Mouse (Mus musculus) limb, embryonic 14.5 days (tissue): ENCODE results near the gene Rragd. TPM values are rescaled to one million over a fixed set of nuclear protein-coding genes. Genes with fewer than 3 reads are reported as not detected.
A peak's percentile ranks its signal among the peaks of the same experiment; 100 is the strongest.

Experiments used
- ATAC-seq: fragments of 200-750 bp; cut with Nextera tagmentation; 2 replicates; pipeline ENCODE4 v1.8.0; 2017; ENCODE audit warnings: low read depth, moderate number of reproducible peaks, moderate TSS enrichment; ENCODE audit not compliant: low FRiP score
- DNase-seq: peaks from one replicate; pipeline ENCODE4 v3.0.0-alpha.2; 2015; ENCODE audit warnings: low spot score
- H3K27ac ChIP-seq: fragments of 300-500 bp; sonication (generic); replicated peaks from 2 replicates; pipeline ENCODE4 v1.5.1; 2014; ENCODE audit warnings: low read depth, mild to moderate bottlenecking, low read length, moderate library complexity, mixed read lengths
- H3K27me3 ChIP-seq: fragments of 300-500 bp; sonication (generic); 2 replicates; pipeline ENCODE4 v1.6.1; 2014; ENCODE audit warnings: low read length, mixed read lengths; ENCODE audit not compliant: control insufficient read depth, insufficient read depth
- H3K36me3 ChIP-seq: fragments of 300-500 bp; sonication (generic); 2 replicates; pipeline ENCODE4 v1.6.1; 2014; ENCODE audit warnings: mild to moderate bottlenecking, low read length, moderate library complexity, mixed read lengths; ENCODE audit not compliant: control insufficient read depth, insufficient read depth
- H3K4me1 ChIP-seq: fragments of 300-500 bp; sonication (generic); 2 replicates; pipeline ENCODE4 v1.6.1; 2014; ENCODE audit warnings: antibody characterized with exemption, low read length, mixed read lengths; ENCODE audit not compliant: control insufficient read depth, insufficient read depth
- H3K4me2 ChIP-seq: fragments of 300-500 bp; sonication (generic); replicated peaks from 2 replicates; pipeline ENCODE4 v1.6.1; 2014; ENCODE audit warnings: low read depth, mild to moderate bottlenecking, low read length, moderate library complexity; ENCODE audit not compliant: severe bottlenecking
- H3K4me3 ChIP-seq: fragments of 300-500 bp; sonication (generic); replicated peaks from 2 replicates; pipeline ENCODE4 v1.5.1; 2014; ENCODE audit warnings: low read length
- H3K9ac ChIP-seq: fragments of 300-500 bp; sonication (generic); 2 replicates; pipeline ENCODE4 v1.6.1; 2014; ENCODE audit warnings: mild to moderate bottlenecking, low read depth, low read length, moderate library complexity; ENCODE audit not compliant: severe bottlenecking
- H3K9me3 ChIP-seq: fragments of 300-500 bp; sonication (generic); 2 replicates; pipeline ENCODE4 v1.6.1; 2016; ENCODE audit warnings: low read length; ENCODE audit not compliant: control insufficient read depth
- POLR2A ChIP-seq: fragments of 200-500 bp; IDR thresholded peaks from 2 replicates; pipeline ENCODE4 v1.8.0; 2012; ENCODE audit warnings: inconsistent platforms, mild to moderate bottlenecking, moderate library complexity, borderline replicate concordance; ENCODE audit not compliant: insufficient read depth, insufficient read length; ENCODE audit errors: extremely low read depth
- WGBS: fragments of 180-500 bp; shearing (Covaris S2); extraction: QIAGEN DNeasy Blood & Tissue Kit; methylation state at CpG from one replicate; pipeline ENCODE4 v1.1.7; 2014; 5-methylcytosine and 5-hydroxymethylcytosine counted together
- polyA plus RNA-seq, 2 experiments: library from polyadenylated mRNA; depleted of rRNA in 1 of 2; stranded (reverse) in 1 of 2; unstranded in 1 of 2; fragments of >200 nt; fragmentation: Nextera tagmentation in 1 of 2; extraction: Ambion mirVana in 1 of 2; gene quantifications; 2 replicates each; pipeline versions ENCODE4 v1.2.1 to v1.2.3; 2012 to 2014

Rragd gene
- polyA plus RNA-seq, 2 experiments, result 12.3 to 13.1 TPM

DNA sequence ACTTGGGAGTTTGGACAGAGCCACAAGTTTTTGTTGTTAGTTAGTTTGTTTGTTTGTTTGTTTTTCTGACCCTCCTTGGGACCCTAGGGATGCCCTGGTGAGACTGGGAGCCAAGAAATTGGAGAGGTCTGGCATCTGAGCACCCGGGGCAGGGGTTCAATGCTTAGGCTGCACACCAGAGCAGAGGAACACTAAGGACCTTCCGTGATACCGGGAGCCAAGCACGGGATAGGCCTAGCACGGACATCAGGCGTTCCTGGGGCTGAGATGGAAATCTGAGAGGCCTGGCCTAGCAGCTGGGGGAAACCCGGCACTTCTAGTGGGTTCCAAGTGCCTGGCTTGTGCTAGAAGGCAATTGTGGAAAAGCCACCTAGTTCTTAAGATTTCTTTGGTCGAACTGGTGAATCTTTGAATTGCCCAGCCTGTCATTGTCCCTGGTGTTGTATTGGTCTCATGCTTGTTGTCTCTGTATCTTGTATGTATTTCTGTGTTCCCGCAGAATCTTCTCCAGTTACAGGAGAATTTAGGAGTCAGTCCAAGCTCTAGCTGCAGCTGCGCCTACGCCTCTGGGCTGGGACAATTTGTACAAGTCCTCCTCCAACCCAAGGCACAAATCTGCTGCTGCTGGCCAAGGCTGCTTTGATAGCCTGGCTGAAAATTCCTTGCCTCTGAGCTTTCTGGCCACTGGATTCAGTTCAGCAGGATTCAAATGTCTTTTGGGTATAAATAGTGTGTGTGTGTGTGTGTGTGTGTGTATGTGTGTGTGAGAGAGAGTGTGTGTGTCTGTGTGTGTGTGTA is 75.3 kb downstream of the Rragd start:
- H3K27ac ChIP-seq, result peak overlapping the region; percentile 58
- H3K36me3 ChIP-seq, result 0 out of 2 replicates have a peak, but pooled peaks cover 3% of the 10 kb centered on the region
- no peak overlapping the region for H3K9ac ChIP-seq
- H3K4me3 ChIP-seq, result no peak overlapping the region
- no peaks in the 10 kb centered on the region for H3K27me3 ChIP-seq
- DNase-seq (peak; percentile 51), ATAC-seq (peak; percentile 78)
- H3K4me2 ChIP-seq, result no peak overlapping the region
- WGBS, result 66% methylated on average over 11 of the region's 11 CpGs
- peaks cover 7% of the 10 kb centered on the region; the same call in 1 of the 2 replicates for H3K4me1 ChIP-seq
- TF ChIP-seq POLR2A, result no peak
- no peaks in the 10 kb centered on the region for H3K9me3 ChIP-seq

DNA sequence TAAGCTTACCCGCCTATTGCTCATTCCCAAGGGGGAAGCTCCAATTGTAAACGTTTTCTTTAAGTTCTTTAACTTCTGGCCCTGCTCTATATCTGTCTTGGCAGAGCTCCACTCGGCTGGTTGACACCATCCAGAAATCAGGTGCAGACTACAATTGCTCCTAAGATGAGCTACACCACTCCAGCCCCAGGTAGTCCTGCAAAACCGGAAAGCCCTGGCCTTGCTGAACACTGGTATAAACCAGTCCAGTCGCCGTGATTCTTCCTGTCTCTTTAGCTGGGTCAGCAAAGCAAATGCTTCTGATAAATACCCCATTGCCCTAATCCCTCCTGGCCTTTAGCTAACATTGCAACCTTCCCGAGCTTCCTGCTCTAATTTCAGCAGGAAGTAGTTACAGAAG is 78.3 kb downstream of the Rragd start:
- no peak overlapping the region for H3K9ac ChIP-seq
- no peaks in the 10 kb centered on the region for H3K27me3 ChIP-seq
- DNase-seq (peak; percentile 23), ATAC-seq (no peak)
- TF ChIP-seq POLR2A, result no peak
- 35% methylated on average over 7 of the region's 7 CpGs for WGBS
- H3K4me3 ChIP-seq, result no peak overlapping the region
- peaks cover 7% of the 10 kb centered on the region; the same call in 1 of the 2 replicates for H3K4me1 ChIP-seq
- no peaks in the 10 kb centered on the region for H3K36me3 ChIP-seq
- no peak overlapping the region for H3K4me2 ChIP-seq
- no peaks in the 10 kb centered on the region for H3K9me3 ChIP-seq
- no peak overlapping the region for H3K27ac ChIP-seq

DNA sequence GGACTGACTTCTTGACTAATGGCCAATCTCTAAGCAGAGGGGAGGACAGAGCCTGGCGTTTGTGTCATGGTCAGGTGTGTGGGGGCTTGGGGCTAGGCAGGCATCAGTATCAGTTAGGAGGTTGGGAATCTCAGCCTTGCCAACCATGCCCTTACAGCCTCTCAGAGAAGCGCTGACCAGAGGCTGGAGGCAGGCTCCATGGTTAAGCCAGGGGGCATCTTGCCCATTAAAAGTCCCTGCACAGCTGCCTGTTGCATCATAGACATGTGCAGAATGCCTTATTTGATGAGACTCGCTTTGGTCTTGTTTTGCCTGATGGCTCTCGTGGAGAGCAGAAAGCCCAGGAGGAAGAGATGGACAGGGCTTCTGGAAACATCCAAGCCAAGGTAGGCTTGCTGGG is 80.1 kb downstream of the Rragd start, which contains the start of gene Gabrr2:
Gene Gabrr2, plus strand, starts transcription at position 19 of the 400 bp plus-strand sequence.
- Histone ChIP-seq H3K27me3 (no peaks in the 10 kb centered on the region), H3K4me2 (no peak within 1 kb of the TSS), H3K36me3 (no peaks in the 10 kb centered on the region), H3K4me1 (peaks cover 3% of the 10 kb centered on the region; the same call in 1 of the 2 replicates), H3K27ac (no peak within 1 kb of the TSS), H3K9me3 (no peaks in the 10 kb centered on the region), H3K9ac (no peak within 1 kb of the TSS), H3K4me3 (no peak within 1 kb of the TSS)
- no peak for ATAC-seq
- no peak for TF ChIP-seq POLR2A
- 83% methylated on average over 4 of the region's 4 CpGs for WGBS
- DNase-seq, result no peak

DNA sequence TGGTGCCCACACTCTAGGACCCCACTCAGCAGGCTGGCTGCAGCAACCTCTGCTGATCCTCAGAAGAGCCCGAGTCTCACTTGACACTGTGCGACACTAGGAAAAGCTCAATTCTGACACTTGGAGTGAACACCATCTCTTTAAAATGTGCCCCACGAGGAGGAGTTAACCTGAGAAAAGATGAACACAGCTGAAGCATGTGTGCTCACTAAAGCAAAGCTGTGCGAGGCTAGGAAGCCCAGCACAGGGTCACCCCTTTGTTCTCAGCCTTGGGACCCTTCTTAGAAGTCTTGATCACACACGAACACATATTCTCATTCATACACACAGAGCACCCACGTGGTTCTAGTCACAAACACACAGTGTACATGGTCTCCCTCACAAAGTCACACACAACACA is 82.1 kb downstream of the Rragd start:
- Histone ChIP-seq H3K4me2 (no peak overlapping the region), H3K9me3 (no peaks in the 10 kb centered on the region), H3K27ac (no peak overlapping the region), H3K4me1 (0 out of 2 replicates have a peak, but pooled peaks cover 2% of the 10 kb centered on the region), H3K36me3 (no peaks in the 10 kb centered on the region), H3K27me3 (no peaks in the 10 kb centered on the region), H3K9ac (no peak overlapping the region), H3K4me3 (no peak overlapping the region)
- ATAC-seq, result no peak
- WGBS, result 73% methylated on average over 6 of the region's 6 CpGs
- no peak for TF ChIP-seq POLR2A
- no peak for DNase-seq

DNA sequence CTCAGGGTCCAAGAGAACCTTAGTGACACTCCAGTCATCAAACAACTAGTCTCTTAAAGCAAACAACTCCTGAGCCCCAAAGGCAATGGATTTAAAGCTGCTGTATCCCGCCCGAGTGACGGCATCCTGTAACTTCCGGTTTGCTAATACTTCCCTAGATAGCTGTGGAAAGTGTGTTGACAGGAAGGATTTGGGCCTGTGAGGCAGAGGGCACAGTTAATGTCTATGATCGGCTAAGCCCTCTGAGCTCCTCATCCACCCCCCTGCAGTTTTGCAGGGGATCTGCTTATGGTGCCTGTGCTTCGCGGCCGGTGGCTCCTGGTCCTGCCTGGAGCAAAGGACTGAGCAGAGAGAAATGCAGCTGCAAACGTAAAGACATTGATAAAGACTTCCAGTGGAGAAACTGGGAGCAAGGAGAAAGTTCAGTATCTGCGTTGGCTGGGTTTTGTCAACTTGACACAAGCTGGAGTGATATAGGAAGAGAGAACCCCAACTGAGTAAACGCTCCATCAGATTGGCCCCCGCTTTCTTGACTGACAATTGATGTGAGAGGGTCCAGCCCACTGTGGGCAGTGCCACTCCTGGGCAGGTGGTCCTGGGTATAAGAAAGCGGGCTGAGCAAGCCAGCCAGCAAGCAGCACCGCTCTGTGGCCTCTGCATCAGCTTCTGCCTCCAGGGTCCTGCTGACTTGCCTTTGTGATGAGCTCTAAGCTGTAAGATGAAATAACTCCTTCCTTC is 83.6 kb downstream of the Rragd start:
- TF ChIP-seq POLR2A, result no peak
- no peak overlapping the region for H3K27ac ChIP-seq
- ATAC-seq (no peak), DNase-seq (no peak)
- 61% methylated on average over 14 of the region's 14 CpGs for WGBS
- H3K4me1 ChIP-seq, result no peaks in the 10 kb centered on the region
- no peak overlapping the region for H3K4me2 ChIP-seq
- H3K4me3 ChIP-seq, result no peak overlapping the region
- H3K36me3 ChIP-seq, result no peaks in the 10 kb centered on the region
- H3K27me3 ChIP-seq, result no peaks in the 10 kb centered on the region
- H3K9me3 ChIP-seq, result no peaks in the 10 kb centered on the region
- H3K9ac ChIP-seq, result no peak overlapping the region
